8 mouse cellular contexts compared by ENCODE assay signal in the genomic region with DNA sequence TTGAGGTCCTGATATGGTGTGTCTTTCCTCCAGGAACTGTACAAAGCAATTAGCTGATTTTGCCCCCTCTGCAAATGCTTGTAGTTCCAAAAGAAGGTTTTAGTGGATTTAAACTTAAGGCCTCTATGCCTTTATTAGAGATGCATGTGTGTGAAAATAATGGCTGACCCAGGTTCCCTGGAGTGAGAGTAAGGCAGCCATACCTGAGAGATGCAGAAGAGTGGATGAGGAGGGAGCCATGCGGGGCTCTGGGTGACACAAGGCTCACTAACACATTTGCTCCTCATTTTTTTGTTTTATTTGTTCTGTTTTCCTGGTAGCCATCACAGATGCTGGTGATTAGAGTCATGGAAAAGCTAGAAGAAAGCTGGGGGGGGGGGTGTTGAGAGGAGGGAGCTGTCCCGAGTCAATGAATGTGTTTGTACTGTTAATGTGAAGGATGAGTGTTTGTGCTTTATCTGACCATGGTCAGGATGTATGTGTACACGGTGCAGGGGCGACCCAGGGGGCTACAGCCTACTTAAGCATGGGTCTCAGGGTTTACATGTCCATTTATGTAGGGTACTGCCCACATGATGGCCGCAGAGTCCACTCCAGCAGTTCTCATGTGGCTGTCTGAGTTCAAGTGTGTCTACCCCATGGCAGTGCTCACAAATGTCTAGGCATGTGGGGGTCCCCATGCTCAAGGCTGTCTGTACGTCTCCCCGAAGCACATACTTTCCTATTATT. TPM values are rescaled to one million over a fixed set of nuclear protein-coding genes. Genes with fewer than 3 reads are reported as not detected.
DNase-seq lines count a peak whose midpoint lies in the region; ATAC-seq lines count a peak whose summit lies in the region.

No protein-coding gene starts in this region.

- ATAC-seq in heart, embryonic 14.5 days (ENCODE audit: insufficient number of reproducible peaks, insufficient read depth, low FRiP score, low read depth), result no peak
- no peak for ATAC-seq in embryonic facial prominence, embryonic 11.5 days (replicated peaks; ENCODE audit: insufficient number of reproducible peaks, low FRiP score, low TSS enrichment, low read depth)
- no peak for ATAC-seq in hindbrain, embryonic 15.5 days (ENCODE audit: low FRiP score, low read depth)
- no peak for ATAC-seq in midbrain, embryonic 12.5 days (ENCODE audit: low FRiP score, low read depth)
- ATAC-seq in inflammation-experienced regulatory T-cells, adult 6 months, result no peak

- DNase-seq in heart, postnatal 25 days (ENCODE audit: low spot score), result no peak
- DNase-seq in embryonic facial prominence, embryonic 11.5 days (ENCODE audit: low spot score), result no peak
- DNase-seq in urinary bladder, postnatal 36 days (ENCODE audit: low spot score in 2 of 2), result no peak
- DNase-seq in ovary, adult 18-20 months (ENCODE audit: low spot score), result no peak

- no peaks in the 10 kb centered on the region for H3K9me3 ChIP-seq in heart, embryonic 14.5 days (ENCODE audit: control insufficient read depth, low read length)
- no peaks in the 10 kb centered on the region for H3K9me3 ChIP-seq in embryonic facial prominence, embryonic 11.5 days (replicated peaks; ENCODE audit: control insufficient read depth, low read length)
- no peaks in the 10 kb centered on the region for H3K9me3 ChIP-seq in hindbrain, embryonic 15.5 days
- no peaks in the 10 kb centered on the region for H3K9me3 ChIP-seq in midbrain, embryonic 12.5 days

- intact Hi-C loops in heart, postnatal 25 days (cut with DNase I), result no loop called here

- H3K27ac ChIP-seq in heart, embryonic 14.5 days (replicated peaks in 1 of 2; ENCODE audit: control insufficient read depth in 1 of 2, insufficient read depth in 1 of 2, low read depth in 2 of 2, low read length in 2 of 2), result peak overlapping the region in 1 of 2 experiments; percentile 44; a peak in 1 of 4 replicates
- H3K27ac ChIP-seq in embryonic facial prominence, embryonic 11.5 days (replicated peaks; ENCODE audit: low read depth, low read length), result no peak overlapping the region; the same call in 1 of the 2 replicates
- H3K27ac ChIP-seq in hindbrain, embryonic 15.5 days (replicated peaks), result peak overlapping the region; percentile 75
- H3K27ac ChIP-seq in midbrain, embryonic 12.5 days (replicated peaks), result peak overlapping the region; percentile 80

- peaks cover 10% of the 10 kb centered on the region for H3K36me3 ChIP-seq in heart, embryonic 14.5 days (ENCODE audit: control insufficient read depth, insufficient read depth, low read length)
- no peaks in the 10 kb centered on the region for H3K36me3 ChIP-seq in embryonic facial prominence, embryonic 11.5 days (replicated peaks; ENCODE audit: control insufficient read depth, insufficient read depth, low read depth, low read length)
- H3K36me3 ChIP-seq in hindbrain, embryonic 15.5 days, result peaks cover 14% of the 10 kb centered on the region
- H3K36me3 ChIP-seq in midbrain, embryonic 12.5 days, result peaks cover 12% of the 10 kb centered on the region

- WGBS in heart, embryonic 14.5 days, result 40% methylated on average over 7 of the region's 7 CpGs
- 30% methylated on average over 7 of the region's 7 CpGs for WGBS in embryonic facial prominence, embryonic 11.5 days
- WGBS in hindbrain, embryonic 15.5 days, result 29% methylated on average over 7 of the region's 7 CpGs
- 28% methylated on average over 7 of the region's 7 CpGs for WGBS in midbrain, embryonic 12.5 days

- peak overlapping the region; percentile 68 for H3K4me2 ChIP-seq in heart, embryonic 14.5 days (ENCODE audit: low read length)
- peak overlapping the region; percentile 81 for H3K4me2 ChIP-seq in embryonic facial prominence, embryonic 11.5 days (ENCODE audit: low read depth, low read length)
- peak overlapping the region; percentile 85 for H3K4me2 ChIP-seq in hindbrain, embryonic 15.5 days
- peak overlapping the region; percentile 100 for H3K4me2 ChIP-seq in midbrain, embryonic 12.5 days (replicated peaks)

- peak overlapping the region; percentile 9 to 29; a peak in 2 of 4 replicates for H3K4me3 ChIP-seq in heart, embryonic 14.5 days (ENCODE audit: control insufficient read depth in 1 of 2, insufficient read depth in 1 of 2, low read depth in 1 of 2, low read length in 2 of 2)
- peak overlapping the region; percentile 23; the same call in 1 of the 2 replicates for H3K4me3 ChIP-seq in embryonic facial prominence, embryonic 11.5 days (ENCODE audit: low read depth, low read length)
- peak overlapping the region; percentile 74 for H3K4me3 ChIP-seq in hindbrain, embryonic 15.5 days
- H3K4me3 ChIP-seq in midbrain, embryonic 12.5 days, result peak overlapping the region; percentile 46

- H3K4me1 ChIP-seq in heart, embryonic 14.5 days (ENCODE audit: control insufficient read depth in 2 of 2, insufficient read depth in 2 of 2, low read length in 2 of 2), result peaks cover 43 to 80% of the 10 kb centered on the region in 2 experiments
- peaks cover 20% of the 10 kb centered on the region for H3K4me1 ChIP-seq in embryonic facial prominence, embryonic 11.5 days (ENCODE audit: control insufficient read depth, insufficient read depth, low read length)
- peaks cover 75% of the 10 kb centered on the region for H3K4me1 ChIP-seq in hindbrain, embryonic 15.5 days (replicated peaks)
- peaks cover 79% of the 10 kb centered on the region for H3K4me1 ChIP-seq in midbrain, embryonic 12.5 days

- H3K9ac ChIP-seq in heart, embryonic 14.5 days (ENCODE audit: low read length), result peak overlapping the region; percentile 64
- no peak overlapping the region for H3K9ac ChIP-seq in embryonic facial prominence, embryonic 11.5 days (replicated peaks; ENCODE audit: low read length)
- H3K9ac ChIP-seq in hindbrain, embryonic 15.5 days, result peak overlapping the region; percentile 44
- peak overlapping the region; percentile 97 for H3K9ac ChIP-seq in midbrain, embryonic 12.5 days (replicated peaks)

- no peaks in the 10 kb centered on the region for H3K27me3 ChIP-seq in heart, embryonic 14.5 days (ENCODE audit: control insufficient read depth, insufficient read depth, low read length)
- no peaks in the 10 kb centered on the region for H3K27me3 ChIP-seq in embryonic facial prominence, embryonic 11.5 days (ENCODE audit: control insufficient read depth, insufficient read depth, low read length)
- H3K27me3 ChIP-seq in hindbrain, embryonic 15.5 days, result no peaks in the 10 kb centered on the region
- no peaks in the 10 kb centered on the region for H3K27me3 ChIP-seq in midbrain, embryonic 12.5 days

RNA-seq across cellular contexts. Expression of gene Syngap1, which starts 9.7 kb away (rescaled TPM):
- polyA plus RNA-seq in heart, embryonic 14.5 days (2014; fragmentation: Nextera tagmentation; extraction: Ambion mirVana), result 1.5 TPM in 2 replicates
- 1 to 10 TPM; 5.3 to 5.5 TPM for total RNA-seq in heart, postnatal 25 days (2021)
- polyA plus RNA-seq in embryonic facial prominence, embryonic 11.5 days (2014; fragmentation: Nextera tagmentation; extraction: Ambion mirVana), result 2.3 and 2.8 TPM in 2 replicates
- polyA plus RNA-seq in hindbrain, embryonic 15.5 days (2015; fragmentation: Nextera tagmentation; extraction: Ambion mirVana), result 4.7 and 5.1 TPM in 2 replicates
- polyA plus RNA-seq in midbrain, embryonic 12.5 days (2016; fragmentation: Nextera tagmentation; extraction: Ambion mirVana), result 3.3 and 3.6 TPM in 2 replicates
- polyA plus RNA-seq in inflammation-experienced regulatory T-cells, adult 6 months (2017; shearing (Covaris generic)), result not detected

RNA-seq across cellular contexts. Expression of gene Cuta, which starts 11.4 kb away (rescaled TPM):
- 156 and 173 TPM in 2 replicates for polyA plus RNA-seq in heart, embryonic 14.5 days (2014; fragmentation: Nextera tagmentation; extraction: Ambion mirVana)
- total RNA-seq in heart, postnatal 25 days (2021), result 10 to 100 TPM; 91.4 to 92.5 TPM
- 153 and 163 TPM in 2 replicates for polyA plus RNA-seq in embryonic facial prominence, embryonic 11.5 days (2014; fragmentation: Nextera tagmentation; extraction: Ambion mirVana)
- polyA plus RNA-seq in hindbrain, embryonic 15.5 days (2015; fragmentation: Nextera tagmentation; extraction: Ambion mirVana), result 134 and 138 TPM in 2 replicates
- polyA plus RNA-seq in midbrain, embryonic 12.5 days (2016; fragmentation: Nextera tagmentation; extraction: Ambion mirVana), result 156 and 159 TPM in 2 replicates
- polyA plus RNA-seq in inflammation-experienced regulatory T-cells, adult 6 months (2017; shearing (Covaris generic)), result 100 to 1,000 TPM; 132 to 166 (median 135) TPM

RNA-seq across cellular contexts. Expression of gene Phf1, which starts 17.9 kb away (rescaled TPM):
- polyA plus RNA-seq in heart, embryonic 14.5 days (2014; fragmentation: Nextera tagmentation; extraction: Ambion mirVana), result 5.2 and 8.0 TPM in 2 replicates
- 10 to 100 TPM; 10.8 to 12.3 TPM for total RNA-seq in heart, postnatal 25 days (2021)
- 3.7 TPM in 2 replicates for polyA plus RNA-seq in embryonic facial prominence, embryonic 11.5 days (2014; fragmentation: Nextera tagmentation; extraction: Ambion mirVana)
- 32.3 and 34.7 TPM in 2 replicates for polyA plus RNA-seq in hindbrain, embryonic 15.5 days (2015; fragmentation: Nextera tagmentation; extraction: Ambion mirVana)
- polyA plus RNA-seq in midbrain, embryonic 12.5 days (2016; fragmentation: Nextera tagmentation; extraction: Ambion mirVana), result 11.6 and 11.9 TPM in 2 replicates
- polyA plus RNA-seq in inflammation-experienced regulatory T-cells, adult 6 months (2017; shearing (Covaris generic)), result 10 to 100 TPM in 2 of 3 experiments, 1 to 10 TPM in 1; 8.2 to 17.5 (median 14.2) TPM

RNA-seq across cellular contexts. Expression of gene Zbtb9, which starts 22.2 kb away (rescaled TPM):
- 6.8 TPM in 2 replicates for polyA plus RNA-seq in heart, embryonic 14.5 days (2014; fragmentation: Nextera tagmentation; extraction: Ambion mirVana)
- 1 to 10 TPM; 2.9 to 3.8 TPM for total RNA-seq in heart, postnatal 25 days (2021)
- polyA plus RNA-seq in embryonic facial prominence, embryonic 11.5 days (2014; fragmentation: Nextera tagmentation; extraction: Ambion mirVana), result 10.1 and 11.9 TPM in 2 replicates
- polyA plus RNA-seq in hindbrain, embryonic 15.5 days (2015; fragmentation: Nextera tagmentation; extraction: Ambion mirVana), result 14.6 and 14.7 TPM in 2 replicates
- 18.5 and 19.9 TPM in 2 replicates for polyA plus RNA-seq in midbrain, embryonic 12.5 days (2016; fragmentation: Nextera tagmentation; extraction: Ambion mirVana)
- 10 to 100 TPM in 1 of 3 experiments, 1 to 10 TPM in 2; 9.0 to 11.1 (median 9.3) TPM for polyA plus RNA-seq in inflammation-experienced regulatory T-cells, adult 6 months (2017; shearing (Covaris generic))

RNA-seq across cellular contexts. Expression of gene Kifc5b, which starts 33.8 kb away (rescaled TPM):
- 4.2 and 5.0 TPM in 2 replicates for polyA plus RNA-seq in heart, embryonic 14.5 days (2014; fragmentation: Nextera tagmentation; extraction: Ambion mirVana)
- total RNA-seq in heart, postnatal 25 days (2021), result under 1 TPM; 0.44 to 0.48 TPM
- 3.9 and 5.6 TPM in 2 replicates for polyA plus RNA-seq in embryonic facial prominence, embryonic 11.5 days (2014; fragmentation: Nextera tagmentation; extraction: Ambion mirVana)
- polyA plus RNA-seq in hindbrain, embryonic 15.5 days (2015; fragmentation: Nextera tagmentation; extraction: Ambion mirVana), result 3.4 and 3.7 TPM in 2 replicates
- polyA plus RNA-seq in midbrain, embryonic 12.5 days (2016; fragmentation: Nextera tagmentation; extraction: Ambion mirVana), result 6.3 and 9.1 TPM in 2 replicates
- 1 to 10 TPM; 1.2 to 5.3 (median 4.0) TPM for polyA plus RNA-seq in inflammation-experienced regulatory T-cells, adult 6 months (2017; shearing (Covaris generic))

Comparison
In these comparisons a context has a peak if more than half of its experiments do, and no peak if none do; other contexts are left out.
1. H3K4me3 ChIP-seq: peak in every context shown above with its lines; median percentile 74 in hindbrain, embryonic 15.5 days; 46 in midbrain, embryonic 12.5 days; 23 in embryonic facial prominence, embryonic 11.5 days; 19 in heart, embryonic 14.5 days.